Mouse (Mus musculus): ENCODE measurements around the gene Fbxo7.
A peak's percentile ranks its signal among the peaks of the same experiment; 100 is the strongest.

Fbxo7 gene

DNA sequence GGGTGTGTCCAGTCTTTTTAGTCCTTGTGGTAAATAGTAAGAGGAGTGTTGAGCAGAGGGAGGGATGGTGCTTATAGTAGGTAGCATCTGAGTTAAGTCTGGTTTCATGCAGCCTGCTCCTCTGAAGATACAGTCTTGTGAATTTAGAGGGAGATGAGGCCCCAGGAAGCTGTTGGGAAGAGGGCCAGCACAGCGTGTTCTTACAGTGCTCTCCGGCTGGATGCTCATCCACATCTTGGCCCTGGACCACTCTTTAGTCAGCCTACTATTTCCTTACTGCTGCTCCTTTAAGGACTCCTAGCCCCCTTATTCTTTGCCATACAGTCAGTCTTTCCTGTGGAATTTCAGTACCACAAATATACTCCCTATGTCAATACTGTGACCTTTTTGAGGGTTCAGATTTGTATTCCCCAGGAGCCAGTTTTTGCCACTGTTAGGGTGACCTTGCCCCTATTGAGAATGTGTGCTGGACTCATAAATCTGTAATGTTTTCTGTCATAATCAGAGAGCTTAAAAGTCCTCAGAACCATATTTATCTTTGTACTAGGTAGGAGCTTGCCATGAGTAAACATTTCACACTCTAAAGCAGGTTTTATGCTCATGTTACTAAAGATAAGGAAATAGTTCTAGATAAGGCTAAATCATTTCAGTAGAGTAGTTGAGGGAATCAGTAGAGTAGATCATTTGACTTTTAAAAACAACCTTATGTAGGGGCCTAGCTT is 12.4 kb downstream of the Fbxo7 start:
- DNase-seq (ENCODE audit: low spot score in 2 of 2), result no peak

DNA sequence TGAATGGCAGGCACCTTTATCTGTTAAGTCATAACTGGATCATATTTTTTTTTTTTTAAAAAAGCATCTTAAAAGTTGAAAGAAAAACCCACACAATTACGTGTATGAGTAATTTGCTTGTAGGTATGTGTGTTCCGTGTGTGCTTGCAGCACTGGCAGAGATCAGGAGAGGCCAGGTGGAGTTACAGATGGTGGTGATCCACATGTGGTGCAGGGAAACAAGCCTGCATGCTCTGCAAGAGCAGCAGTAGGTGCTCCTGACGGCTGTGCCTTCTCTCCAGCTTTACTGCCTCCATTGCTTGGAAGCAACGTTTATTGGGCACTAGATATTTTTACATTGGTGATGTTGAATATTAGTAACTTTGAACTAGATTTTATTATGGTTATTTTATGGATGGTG is 21.9 kb downstream of the Fbxo7 start:
- no peak for DNase-seq (ENCODE audit: low spot score in 2 of 2)

DNA sequence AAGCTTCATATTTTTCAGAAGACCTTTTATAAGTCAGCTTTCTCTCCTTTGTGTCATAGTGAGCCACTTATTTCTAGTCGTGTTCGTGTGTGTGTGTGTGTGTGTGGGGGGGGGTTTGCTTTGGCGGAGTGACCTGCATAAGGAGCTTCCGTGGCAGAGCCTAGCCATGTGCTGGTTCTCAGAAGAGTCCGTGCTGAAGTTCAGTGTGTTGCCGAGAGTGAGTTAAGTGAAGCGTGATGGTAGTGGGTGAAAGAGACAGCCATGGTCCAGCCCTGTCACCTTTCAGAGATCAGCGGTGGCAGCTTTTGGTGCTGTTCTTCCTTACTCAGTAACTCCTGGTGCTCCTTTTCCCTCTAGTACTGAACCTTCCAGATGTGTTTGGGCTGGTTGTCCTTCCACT is 22.3 kb downstream of the Fbxo7 start:
- no peak for DNase-seq (ENCODE audit: low spot score in 2 of 2)

DNA sequence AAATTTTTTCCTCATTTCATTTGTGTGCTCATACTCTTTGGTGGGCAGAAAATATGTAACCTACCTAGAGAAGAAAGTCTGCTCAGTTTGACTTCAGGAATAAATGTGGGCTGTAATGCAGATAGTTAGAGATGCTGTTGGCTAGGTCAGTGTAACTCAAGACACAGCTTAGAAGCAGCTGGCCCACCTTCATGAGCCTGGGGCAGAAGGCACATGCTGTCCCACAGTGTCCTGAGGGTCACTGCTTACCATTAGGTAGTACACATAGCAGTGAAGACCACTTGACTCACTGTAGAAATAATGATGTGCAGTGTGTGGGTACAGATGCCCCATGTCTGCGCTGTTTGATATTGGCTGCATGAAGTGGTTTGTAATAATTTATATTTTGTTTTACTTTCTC is 24.6 kb downstream of the Fbxo7 start:
- no peak for DNase-seq (ENCODE audit: low spot score in 2 of 2)

DNA sequence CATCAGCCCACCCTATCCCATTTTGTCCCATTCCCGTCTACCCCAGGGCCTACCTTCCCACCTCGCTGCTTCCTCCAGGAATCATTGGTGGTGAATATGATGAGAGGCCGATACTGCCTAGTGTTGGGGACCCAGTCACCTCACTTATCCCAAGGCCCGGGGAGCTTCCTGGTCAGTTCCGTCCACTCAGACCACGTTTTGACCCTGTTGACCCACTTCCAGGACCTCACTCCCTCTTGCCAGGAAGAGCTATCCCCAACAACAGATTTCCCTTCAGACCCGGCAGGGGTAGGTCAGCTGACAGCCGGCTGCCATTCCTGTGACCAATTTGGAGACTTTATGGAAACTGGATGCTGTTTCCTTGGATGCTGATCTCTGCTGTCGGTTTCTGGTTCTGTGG is 26.0 kb downstream of the Fbxo7 start:
- no peak for DNase-seq (ENCODE audit: low spot score in 2 of 2)

DNA sequence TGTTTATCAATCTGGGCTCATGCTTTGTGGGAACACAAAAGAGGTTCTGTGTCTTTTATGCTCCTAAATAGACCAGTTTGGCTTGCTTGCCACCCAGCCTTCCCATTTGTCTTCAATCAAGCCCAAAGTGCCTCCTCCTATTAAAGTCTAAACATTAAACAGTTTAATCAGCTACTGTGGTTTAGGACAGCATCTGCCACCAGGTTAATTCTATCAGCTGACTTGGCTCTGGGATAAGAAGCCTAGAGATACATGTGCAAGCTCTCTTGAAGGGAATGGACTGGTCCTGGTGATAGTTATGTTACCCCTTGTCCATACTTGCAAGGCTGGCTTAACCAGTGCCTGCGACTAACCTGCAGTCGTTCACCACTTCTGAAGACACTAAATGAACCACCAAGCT is 28.8 kb downstream of the Fbxo7 start:
- DNase-seq (ENCODE audit: low spot score in 2 of 2), result no peak

DNA sequence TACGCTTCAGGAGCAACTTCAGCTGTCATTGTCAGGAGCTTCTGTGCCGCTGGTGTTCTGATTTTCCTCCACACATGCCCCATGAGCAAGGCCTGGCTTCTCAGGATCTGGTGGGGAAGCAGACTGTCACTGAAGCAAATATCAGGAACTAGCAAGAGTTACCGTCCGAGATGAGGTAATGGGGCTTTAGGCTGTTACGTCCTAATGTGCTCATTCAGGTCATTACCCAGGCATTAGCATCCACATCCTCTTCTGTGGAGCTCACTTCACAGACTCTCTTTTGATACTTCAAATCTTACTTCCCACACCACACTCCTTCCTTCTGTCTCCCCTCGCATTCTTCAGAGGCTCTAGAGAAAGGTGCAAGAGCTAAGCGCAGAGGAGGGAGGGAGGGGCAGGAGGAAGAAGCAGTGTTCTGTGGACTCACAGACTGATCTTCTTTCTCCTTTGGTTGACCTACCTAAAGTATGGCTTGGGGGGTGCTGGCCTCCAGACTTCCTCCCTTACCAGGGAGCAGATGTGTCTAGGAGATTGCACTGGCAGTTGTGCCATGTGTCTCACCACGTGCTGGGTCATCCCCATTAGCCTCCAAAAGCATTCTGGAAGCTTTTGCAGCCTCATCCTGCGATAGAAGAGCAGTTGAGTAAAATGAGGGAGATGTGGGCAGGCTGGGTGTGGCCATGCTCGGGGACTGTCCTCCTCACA is 31.2 kb downstream of the Fbxo7 start:
- no peak for DNase-seq (ENCODE audit: low spot score in 2 of 2)

DNA sequence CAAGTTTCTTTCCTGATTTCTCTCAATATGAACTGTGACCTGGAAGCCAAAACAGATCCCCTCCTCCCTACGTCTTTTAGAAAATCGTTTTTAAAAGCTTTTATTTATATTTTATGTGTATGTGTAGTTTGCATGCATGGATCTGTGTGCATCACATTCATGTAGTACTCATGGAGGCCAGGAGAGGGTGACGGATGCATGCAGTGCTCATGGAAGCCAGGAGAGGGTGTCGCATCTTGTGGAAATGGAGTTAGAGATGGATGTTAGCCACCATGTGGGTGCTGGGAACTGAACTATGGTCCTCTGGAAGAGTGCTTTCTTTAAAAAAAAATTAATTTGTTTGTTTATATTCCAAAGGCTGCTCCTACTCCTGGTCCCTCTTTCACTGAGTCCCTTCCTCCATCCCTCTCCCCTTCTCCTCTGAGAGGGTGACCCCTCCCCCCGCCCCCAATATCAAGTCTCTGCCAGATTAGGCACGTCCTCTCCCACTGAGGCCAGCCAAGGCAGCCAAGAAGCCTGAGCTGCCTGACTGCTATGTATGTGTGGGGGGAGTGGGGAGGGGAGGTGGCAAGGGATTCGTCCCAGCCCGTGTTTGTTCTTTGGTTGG is 34.6 kb downstream of the Fbxo7 start:
- no peak for DNase-seq (ENCODE audit: low spot score in 2 of 2)

DNA sequence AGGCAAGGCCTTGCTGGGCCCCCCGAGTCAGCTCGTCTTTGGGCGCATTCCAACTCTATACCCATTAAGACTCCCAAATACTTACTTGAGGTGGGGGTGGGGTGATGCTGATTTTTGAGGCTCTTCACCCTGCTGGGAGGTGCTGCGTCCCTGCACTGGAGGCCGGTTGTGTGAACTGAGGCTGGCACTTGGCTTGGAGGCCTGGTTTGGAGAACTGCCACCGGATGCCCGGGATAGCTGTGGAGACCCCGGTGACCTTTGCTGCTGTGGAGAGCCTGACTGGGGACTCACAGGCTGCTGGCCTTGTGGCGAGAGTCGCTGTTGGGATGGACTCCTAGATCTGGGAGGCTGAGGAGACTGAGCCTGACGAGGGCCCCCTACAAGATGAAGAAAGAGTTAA is 35.5 kb downstream of the Fbxo7 start:
- DNase-seq (ENCODE audit: low spot score in 2 of 2), result no peak

DNA sequence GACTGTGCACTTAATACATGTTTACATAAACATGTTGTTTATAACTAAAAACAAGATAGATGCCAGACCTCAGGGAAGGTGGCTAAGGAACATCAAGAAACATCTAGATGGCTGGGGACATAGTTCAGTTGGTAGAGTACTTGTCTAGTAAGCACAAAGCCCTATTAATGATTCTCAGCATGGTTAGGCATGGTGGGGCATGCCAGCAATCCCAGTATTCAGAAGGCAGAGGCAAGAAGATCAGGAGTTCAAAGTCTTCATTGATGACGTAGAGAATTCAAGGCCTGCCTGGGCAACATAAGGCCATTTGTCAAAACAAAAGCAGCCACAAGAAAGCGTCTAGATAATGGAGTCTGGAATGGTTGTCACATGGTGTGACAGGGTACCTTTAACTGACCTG is 35.9 kb downstream of the Fbxo7 start:
- DNase-seq (ENCODE audit: low spot score in 2 of 2), result no peak

DNA sequence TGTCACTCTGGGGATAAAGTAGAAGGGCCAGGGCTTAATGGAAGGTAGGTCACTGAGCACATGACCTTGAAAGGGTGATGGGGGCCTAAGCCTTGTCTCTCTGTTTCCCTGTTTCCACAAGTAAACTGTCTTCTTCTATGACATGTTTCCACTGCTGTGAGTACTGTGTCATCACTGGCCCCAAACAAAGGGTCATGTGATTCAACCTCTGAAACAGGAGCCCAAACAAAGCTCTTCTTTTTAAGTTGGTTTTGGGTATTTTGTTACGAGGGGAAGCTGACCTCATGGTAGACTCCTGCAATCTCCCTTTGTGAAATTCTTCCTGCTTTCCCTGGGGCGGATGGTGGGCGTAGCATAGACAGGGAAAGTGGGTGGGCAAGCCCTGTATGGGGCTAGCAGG is 38.5 kb downstream of the Fbxo7 start:
- no peak for DNase-seq (ENCODE audit: low spot score in 2 of 2)

DNA sequence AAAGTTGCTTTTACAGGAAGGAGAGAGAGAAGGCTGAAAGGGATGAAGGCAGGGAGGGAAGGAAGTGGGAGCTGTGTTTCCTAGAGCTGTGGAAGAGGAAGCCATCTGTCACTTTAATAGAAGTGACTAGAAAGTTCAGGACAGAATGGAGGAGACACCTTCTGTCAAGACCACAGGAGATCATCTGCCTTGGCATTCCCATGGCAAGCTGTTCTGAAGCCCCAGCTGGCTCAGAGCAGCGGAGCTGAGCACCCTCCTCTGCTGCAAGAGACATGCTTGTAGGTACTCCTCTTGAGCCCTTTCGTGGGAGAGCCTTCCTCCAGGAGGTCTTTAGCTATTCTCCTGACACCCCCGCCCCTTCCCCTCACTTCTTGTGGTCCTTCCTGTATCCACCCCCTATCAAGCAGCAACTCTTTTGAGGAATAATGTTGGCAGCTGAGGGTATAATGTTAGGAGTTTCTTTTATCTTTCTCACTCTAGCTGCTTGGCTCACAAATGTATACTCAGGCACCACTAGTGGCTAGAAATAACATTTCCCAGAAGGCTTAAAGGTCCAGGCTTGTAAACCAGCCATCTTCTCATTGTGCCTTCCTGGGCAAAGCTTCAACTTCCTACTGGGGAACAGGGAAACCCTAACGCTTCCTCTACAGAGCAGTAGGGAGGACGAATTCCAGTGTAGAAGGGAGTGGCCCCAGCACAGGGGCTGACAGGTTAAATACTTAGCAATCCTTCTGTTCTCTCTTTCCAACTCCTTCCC is 40.7 kb downstream of the Fbxo7 start:
- DNase-seq (ENCODE audit: low spot score in 2 of 2), result no peak

DNA sequence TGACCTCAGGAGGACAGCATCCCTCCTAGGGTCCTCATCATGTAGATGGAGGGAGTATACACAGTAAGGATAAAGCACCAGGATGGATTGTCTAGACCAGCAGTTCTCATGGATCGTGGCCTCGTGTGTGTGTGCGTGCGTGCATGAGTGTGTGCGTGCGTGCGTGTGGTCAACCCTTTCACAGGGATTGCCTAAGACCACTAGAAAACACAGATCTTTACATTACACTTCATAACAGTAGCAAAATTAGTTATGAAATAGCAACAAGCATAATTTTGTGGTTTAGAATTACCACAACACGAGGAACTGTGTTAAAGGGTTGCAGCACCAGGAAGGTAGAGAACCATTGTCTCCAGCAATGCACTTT is 41.2 kb downstream of the Fbxo7 start:
- DNase-seq (ENCODE audit: low spot score in 2 of 2), result no peak

DNA sequence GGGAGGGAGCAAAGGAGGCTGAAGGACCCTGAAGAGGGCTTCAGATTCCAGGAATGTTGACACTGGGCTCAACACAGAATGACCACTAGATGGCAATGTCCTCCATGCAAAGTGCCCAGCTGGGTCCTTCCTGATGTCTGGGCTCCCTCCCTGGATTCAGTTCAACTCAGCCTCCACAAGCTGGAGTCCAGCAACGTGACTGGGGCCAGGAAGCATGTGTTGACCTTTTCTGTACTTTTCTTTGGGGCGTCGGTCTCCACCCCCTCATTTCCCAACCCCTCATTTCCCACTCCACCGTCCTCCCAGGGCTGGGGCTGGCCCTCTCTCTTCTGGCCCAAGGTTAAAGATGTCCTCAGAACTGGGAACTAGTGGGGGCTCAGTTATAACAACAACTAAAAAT is 43.2 kb downstream of the Fbxo7 start:
- DNase-seq (ENCODE audit: low spot score in 2 of 2), result peak in 1 of 2 experiments; percentile 67

DNA sequence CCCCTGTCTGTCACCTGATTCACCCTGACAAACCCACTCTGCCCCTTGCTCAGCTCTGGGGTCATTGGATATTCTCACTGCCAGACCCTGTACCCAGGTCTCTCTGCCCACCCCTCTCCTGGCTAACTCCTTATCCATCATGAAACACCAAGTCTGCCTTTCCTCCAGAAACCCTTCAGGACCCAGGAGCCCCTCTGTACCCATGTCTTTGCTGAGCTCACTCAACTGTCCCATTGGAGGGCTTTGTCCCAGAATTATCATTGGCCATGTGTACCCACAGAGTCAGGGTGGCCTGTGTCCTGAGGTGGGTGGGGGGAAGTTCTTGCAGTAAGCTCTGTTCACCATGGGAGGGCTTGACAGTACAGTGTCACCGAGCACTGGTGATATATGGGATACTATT is 43.9 kb downstream of the Fbxo7 start:
- DNase-seq (ENCODE audit: low spot score in 2 of 2), result no peak

DNA sequence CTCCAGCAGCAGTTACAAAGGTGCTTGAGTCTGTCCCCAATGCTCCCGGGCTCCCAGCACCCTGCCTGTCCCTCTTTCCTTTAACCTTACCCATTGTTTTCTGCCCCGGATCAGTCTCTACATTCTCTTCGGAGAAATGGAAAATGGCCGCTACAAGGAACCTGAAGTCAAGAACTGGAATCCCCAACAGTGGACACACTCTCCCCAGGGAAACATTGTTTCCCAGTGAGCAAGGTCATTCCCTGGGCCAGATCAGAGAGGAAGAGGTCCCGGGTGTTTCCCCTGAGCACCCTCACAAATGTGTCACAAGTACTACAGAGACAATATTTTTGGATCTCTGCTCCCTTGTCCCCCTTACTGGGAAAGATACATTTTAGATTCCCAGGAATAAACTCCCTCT is 44.9 kb downstream of the Fbxo7 start:
- no peak for DNase-seq (ENCODE audit: low spot score in 2 of 2)

DNA sequence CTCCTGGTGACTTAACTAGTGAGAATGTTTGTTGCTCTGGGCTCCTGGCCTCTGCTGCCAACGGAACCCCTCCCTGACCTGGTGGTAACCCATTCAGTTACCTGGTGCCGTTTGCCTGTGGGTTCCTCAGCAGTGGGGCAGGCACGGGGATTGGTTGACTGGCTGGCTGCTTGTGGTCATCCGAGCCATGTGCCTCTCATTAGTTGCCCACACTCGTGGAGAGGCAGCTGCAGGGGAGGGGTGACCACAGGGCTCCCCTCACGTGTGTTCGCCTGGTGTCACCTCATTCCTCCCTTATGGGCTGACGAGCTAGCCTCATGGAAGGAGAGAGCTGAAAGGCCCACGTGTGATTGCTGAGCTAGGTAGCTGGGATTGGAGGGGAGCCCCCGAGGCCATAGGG is 46.1 kb downstream of the Fbxo7 start:
- DNase-seq (ENCODE audit: low spot score in 2 of 2), result no peak

DNA sequence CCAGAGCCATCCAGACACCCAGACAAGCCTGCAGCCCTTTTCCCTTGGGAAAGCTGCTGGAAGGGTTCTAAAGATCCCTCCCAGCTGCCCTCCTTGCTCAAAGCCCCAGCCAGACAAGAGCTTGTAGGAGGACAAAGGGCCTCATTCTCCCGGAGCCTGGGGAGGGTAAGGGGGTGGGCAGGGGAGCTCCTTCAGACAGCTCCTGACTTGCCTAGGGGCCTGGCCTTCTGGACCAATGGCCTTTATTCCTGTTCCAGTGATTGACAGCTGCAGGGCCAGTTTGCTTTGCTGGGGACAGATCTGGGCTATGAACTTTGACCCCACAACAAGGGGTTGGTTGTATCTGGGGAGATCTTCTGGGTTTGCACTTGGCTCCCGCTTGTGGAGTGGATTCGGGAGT is 47.6 kb downstream of the Fbxo7 start:
- DNase-seq (ENCODE audit: low spot score in 2 of 2), result no peak

DNA sequence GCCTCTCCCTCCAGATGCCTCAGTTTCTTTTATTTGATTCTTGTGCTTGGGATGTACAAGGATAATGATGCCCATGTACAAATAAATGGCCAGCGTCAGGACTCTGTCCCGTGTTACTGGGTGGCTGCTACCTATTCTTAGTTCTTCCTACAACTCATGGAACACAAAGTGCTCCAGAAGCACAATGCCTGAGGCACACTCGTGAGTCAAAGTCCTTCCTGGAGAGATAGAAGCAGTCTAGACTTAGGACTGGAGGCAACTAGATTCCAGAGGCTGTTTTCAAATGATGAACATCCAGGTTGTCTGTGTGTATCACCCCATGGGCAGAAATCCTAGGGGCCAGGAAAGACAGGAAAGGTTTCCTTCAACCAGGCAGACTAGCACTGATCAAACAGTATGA is 49.0 kb downstream of the Fbxo7 start:
- DNase-seq (ENCODE audit: low spot score in 2 of 2), result no peak

DNA sequence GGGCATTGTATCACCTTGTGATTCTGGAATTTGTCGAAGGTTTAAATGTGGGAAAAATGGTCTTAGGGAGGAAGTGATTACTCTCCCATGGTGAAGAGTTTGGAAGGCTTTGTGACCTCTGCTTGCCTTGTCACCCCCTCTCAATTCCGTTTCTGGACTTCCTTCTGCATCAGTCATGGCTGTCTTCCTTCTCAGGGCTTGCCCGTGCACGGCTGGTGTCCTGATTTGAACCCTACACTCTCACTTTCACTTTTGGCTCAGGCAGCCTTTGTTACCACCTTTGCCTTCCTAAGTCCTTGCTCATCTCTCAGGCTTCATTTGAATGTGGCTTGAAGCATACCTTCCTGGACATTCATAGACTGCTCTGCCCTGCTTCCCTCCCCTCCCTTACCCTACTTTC is 52.4 kb downstream of the Fbxo7 start:
- DNase-seq (ENCODE audit: low spot score in 2 of 2), result no peak

DNA sequence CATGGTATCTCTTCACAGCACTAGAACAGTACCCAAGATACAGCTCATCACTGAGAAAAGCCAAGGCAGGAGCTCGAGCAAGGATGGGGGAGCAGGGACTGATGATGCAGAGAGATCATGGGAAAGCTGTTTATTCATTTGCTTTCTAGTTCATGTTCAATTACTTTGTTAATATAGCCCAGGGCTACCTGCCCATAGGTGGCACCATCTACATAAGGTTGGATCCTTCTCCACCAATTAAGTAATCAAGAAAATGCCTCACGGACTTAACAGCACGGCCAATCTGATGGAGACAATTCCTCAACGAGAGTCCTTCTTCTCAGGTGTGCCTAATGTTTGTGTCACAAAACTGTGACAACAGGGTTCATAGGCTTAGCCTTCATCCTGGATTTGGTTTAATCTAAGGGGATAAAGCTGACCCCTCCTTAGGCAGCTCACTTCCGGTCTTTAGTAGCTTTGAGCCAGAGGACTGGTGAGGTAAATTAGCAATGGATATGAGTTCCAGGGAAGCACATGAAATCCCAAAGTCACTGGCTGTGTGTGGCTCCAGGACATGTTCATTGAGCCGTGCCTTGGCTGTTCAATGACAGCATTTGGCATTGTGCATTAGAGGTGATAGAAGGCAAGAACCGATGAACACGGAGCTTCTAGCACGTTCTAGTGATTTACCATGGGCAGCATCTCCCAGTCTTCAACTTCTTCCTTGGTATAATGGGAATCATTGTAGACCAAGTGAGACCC is 53.4 kb downstream of the Fbxo7 start:
- no peak for DNase-seq (ENCODE audit: low spot score in 2 of 2)

DNA sequence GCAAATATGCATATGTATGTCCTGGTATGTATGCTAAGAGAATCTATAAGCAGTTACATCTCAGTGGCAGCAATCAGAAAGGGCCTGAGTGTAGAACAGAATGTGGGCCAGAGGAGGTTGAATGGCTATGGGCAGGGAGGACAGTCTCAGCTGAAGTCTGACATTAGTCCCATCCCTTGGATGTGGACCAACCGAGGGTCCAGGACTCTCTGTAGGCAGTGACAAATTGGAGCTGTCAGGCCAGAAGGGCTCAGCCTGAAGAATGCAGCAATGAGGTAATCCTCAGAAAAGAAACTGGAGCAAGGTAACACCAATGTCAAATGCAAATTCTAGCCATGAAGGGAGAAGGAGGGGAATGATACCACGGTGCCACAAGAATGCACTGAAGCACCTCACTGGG is 55.5 kb downstream of the Fbxo7 start:
- no peak for DNase-seq (ENCODE audit: low spot score in 2 of 2)

Measured in cerebellum, postnatal 4 days (tissue).